Mouse (Mus musculus): ENCODE results near the gene Slc7a11. TPM values are rescaled to one million over a fixed set of nuclear protein-coding genes. Genes with fewer than 3 reads are reported as not detected.

Slc7a11 gene
- polyA plus RNA-seq, 1 experiment = 0.39 TPM

- TF ChIP-seq GATA1 (IDR thresholded peaks at IDR 0.05; ENCODE audit: borderline replicate concordance, low read length) (no peak), FLI1 (IDR thresholded peaks at IDR 0.05; ENCODE audit: low read length) (no peak)
- no peaks in the 10 kb centered on the region for H3K4me1 ChIP-seq
- no peaks in the 10 kb centered on the region for H3K27me3 ChIP-seq (replicated peaks)
- no peaks in the 10 kb centered on the region for H3K36me3 ChIP-seq (replicated peaks; ENCODE audit: low read length)
- no peak overlapping the region for H3K4me3 ChIP-seq (replicated peaks)
- H3K9me3 ChIP-seq = 0 out of 2 replicates have a peak, but pooled peaks cover 3% of the 10 kb centered on the region
These were observed 410.1 kb downstream of the Slc7a11 start for GRCm38 (mm10) chr3:50033325-50033724.

DNA sequence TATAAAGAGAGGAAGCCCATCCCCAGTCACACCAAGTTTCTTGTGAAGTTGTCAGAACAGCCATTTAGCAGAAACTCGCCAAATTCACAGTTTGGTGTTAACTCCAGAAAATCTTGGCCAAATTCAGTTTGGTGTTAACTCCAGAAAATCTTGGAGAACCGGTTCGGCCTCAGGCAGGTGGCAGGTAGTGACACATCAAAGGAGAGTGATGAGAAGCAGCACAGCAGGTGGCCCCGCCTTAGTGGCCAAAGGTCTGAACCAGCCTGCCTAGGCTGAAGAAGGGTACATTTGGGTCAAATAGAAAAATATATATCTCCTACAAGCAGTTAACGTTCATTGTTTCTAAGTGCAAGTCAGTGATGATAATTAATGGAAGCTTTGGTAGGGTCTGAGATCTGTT lies 417.4 kb downstream of the Slc7a11 start:
- H3K4me1 ChIP-seq = no peaks in the 10 kb centered on the region
- TF ChIP-seq GATA1 (IDR thresholded peaks at IDR 0.05; ENCODE audit: borderline replicate concordance, low read length) = no peak
- TF ChIP-seq FLI1 (IDR thresholded peaks at IDR 0.05; ENCODE audit: low read length) = no peak
- H3K27me3 ChIP-seq (replicated peaks) = no peaks in the 10 kb centered on the region

GRCm38 (mm10) chr3:50014396-50014795 lies 429.0 kb downstream of the Slc7a11 start:
- Histone ChIP-seq H3K36me3 (replicated peaks; ENCODE audit: low read length) (no peaks in the 10 kb centered on the region), H3K4me1 (no peaks in the 10 kb centered on the region), H3K27me3 (replicated peaks) (no peaks in the 10 kb centered on the region), H3K4me3 (replicated peaks) (no peak overlapping the region), H3K9me3 (no peaks in the 10 kb centered on the region)
- TF ChIP-seq FLI1 (IDR thresholded peaks at IDR 0.05; ENCODE audit: low read length) = no peak

More for the DNA sequence above, 417.4 kb downstream of the Slc7a11 start:
- Histone ChIP-seq H3K36me3 (replicated peaks; ENCODE audit: low read length) (no peaks in the 10 kb centered on the region), H3K4me3 (replicated peaks) (no peak overlapping the region), H3K9me3 (0 out of 2 replicates have a peak, but pooled peaks cover 3% of the 10 kb centered on the region)

DNA sequence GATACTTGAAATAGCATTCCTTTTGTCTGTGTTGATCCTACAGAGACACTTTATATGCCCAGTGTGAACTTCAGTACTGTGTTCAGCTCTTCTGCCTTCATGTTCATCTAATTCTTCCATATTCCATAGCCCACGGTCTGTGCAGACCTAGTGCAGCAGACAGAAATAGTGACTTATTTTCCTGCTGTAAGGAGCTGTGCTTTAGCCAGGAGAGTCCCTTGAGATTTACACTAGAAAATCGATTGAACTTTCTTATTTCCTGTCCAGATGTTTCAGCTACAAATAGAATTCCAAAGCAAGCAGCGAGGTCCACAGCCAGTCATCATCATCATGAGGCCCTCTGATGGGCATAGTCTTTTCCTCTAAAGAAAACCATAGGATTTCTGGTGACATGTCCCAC lies 431.4 kb downstream of the Slc7a11 start:
- H3K27me3 ChIP-seq (replicated peaks) = no peaks in the 10 kb centered on the region
- H3K4me1 ChIP-seq = no peaks in the 10 kb centered on the region
- H3K4me3 ChIP-seq (replicated peaks) = no peak overlapping the region
- no peak for TF ChIP-seq FLI1 (IDR thresholded peaks at IDR 0.05; ENCODE audit: low read length)
- TF ChIP-seq GATA1 (IDR thresholded peaks at IDR 0.05; ENCODE audit: borderline replicate concordance, low read length) = no peak
- H3K9me3 ChIP-seq = no peaks in the 10 kb centered on the region
- H3K36me3 ChIP-seq (replicated peaks; ENCODE audit: low read length) = no peaks in the 10 kb centered on the region

DNA sequence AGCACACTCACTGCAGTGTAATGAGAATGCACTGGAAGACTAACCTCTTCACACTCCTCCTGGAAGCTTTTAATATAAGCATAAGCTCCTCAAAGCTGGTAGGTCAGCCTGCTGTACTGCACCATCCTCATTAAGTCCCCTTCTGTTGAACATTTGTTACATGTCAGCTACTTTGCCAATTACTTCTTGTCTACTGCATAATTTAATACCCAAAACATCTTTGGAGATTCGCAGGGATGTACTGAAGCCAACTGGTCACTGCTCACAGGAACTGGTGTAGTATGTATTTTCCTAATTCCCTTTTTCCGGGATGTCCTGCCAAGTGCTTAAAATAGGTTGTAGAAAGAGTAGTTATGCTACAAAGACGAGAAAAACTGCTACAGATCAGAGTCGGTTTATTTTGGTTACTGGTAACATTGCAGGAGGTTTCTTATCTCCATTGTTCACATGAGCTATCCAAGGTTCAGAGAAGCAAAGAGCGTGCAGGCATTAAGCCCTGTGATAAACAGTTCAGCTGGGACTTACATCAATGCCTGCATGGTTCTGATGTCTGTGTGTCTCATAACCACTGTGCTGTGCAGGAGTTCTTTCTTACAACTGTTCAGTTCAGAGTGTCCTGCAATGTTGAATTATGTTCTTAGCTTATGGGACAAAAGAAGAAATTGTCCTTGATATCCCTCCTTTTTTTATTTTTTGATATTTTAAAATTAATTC lies 439.3 kb downstream of the Slc7a11 start:
- H3K4me1 ChIP-seq = no peaks in the 10 kb centered on the region
- no peak overlapping the region for H3K4me3 ChIP-seq (replicated peaks)
- no peaks in the 10 kb centered on the region for H3K27me3 ChIP-seq (replicated peaks)
- no peaks in the 10 kb centered on the region for H3K36me3 ChIP-seq (replicated peaks; ENCODE audit: low read length)
- no peak for TF ChIP-seq FLI1 (IDR thresholded peaks at IDR 0.05; ENCODE audit: low read length)
- no peak for TF ChIP-seq GATA1 (IDR thresholded peaks at IDR 0.05; ENCODE audit: borderline replicate concordance, low read length)
- no peaks in the 10 kb centered on the region for H3K9me3 ChIP-seq

DNA sequence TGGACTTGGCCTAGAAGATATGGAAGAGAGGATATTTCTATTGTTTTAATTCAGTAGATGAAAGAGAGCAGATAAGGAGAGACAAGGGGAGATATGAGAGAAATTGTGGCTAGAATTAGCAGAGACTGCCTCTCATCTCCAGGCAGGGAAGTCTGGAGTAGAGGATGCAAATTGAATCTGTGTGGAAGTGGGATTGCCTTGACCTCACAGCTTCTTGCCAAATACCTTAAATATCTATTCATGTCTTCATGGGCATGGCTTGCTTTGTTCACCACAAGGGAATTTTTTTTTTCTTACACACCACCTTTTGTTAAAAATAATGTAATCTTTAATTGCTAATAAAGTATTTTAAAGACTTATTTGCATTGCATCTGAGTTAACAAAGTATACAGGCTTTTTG lies 441.3 kb downstream of the Slc7a11 start:
- Histone ChIP-seq H3K4me3 (replicated peaks) (no peak overlapping the region), H3K9me3 (no peaks in the 10 kb centered on the region), H3K4me1 (no peaks in the 10 kb centered on the region), H3K36me3 (replicated peaks; ENCODE audit: low read length) (no peaks in the 10 kb centered on the region), H3K27me3 (replicated peaks) (no peaks in the 10 kb centered on the region)
- TF ChIP-seq FLI1 (IDR thresholded peaks at IDR 0.05; ENCODE audit: low read length) = no peak
- no peak for TF ChIP-seq GATA1 (IDR thresholded peaks at IDR 0.05; ENCODE audit: borderline replicate concordance, low read length)

- no peaks in the 10 kb centered on the region for H3K36me3 ChIP-seq (replicated peaks; ENCODE audit: low read length)
- no peaks in the 10 kb centered on the region for H3K4me1 ChIP-seq
- no peaks in the 10 kb centered on the region for H3K9me3 ChIP-seq
- H3K4me3 ChIP-seq (replicated peaks) = no peak overlapping the region
- TF ChIP-seq GATA1 (IDR thresholded peaks at IDR 0.05; ENCODE audit: borderline replicate concordance, low read length) (no peak), FLI1 (IDR thresholded peaks at IDR 0.05; ENCODE audit: low read length) (no peak)
- no peaks in the 10 kb centered on the region for H3K27me3 ChIP-seq (replicated peaks)
These were observed 441.8 kb downstream of the Slc7a11 start for GRCm38 (mm10) chr3:50001635-50002034.

DNA sequence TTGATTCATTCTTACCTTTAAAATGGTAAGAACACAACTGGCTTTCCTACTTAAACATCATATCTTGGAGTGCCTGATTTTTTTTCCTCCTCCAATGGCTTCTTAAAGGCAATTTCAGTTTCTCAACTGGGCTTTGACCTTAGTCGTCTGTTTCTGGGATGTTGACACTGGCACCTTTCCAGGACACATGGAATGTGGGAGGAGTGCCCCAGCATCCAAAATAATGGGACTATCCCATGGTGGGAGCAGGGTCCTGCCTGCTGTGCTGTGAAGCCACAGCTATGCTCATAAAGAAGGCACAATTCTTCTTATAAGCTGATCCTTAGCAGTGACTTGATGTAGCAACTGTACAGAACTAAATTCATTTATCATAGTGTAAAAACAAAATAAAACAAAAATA lies 450.5 kb downstream of the Slc7a11 start:
- no peaks in the 10 kb centered on the region for H3K36me3 ChIP-seq (replicated peaks; ENCODE audit: low read length)
- H3K27me3 ChIP-seq (replicated peaks) = no peaks in the 10 kb centered on the region
- no peak for TF ChIP-seq GATA1 (IDR thresholded peaks at IDR 0.05; ENCODE audit: borderline replicate concordance, low read length)
- TF ChIP-seq FLI1 (IDR thresholded peaks at IDR 0.05; ENCODE audit: low read length) = no peak
- H3K9me3 ChIP-seq = no peaks in the 10 kb centered on the region
- no peaks in the 10 kb centered on the region for H3K4me1 ChIP-seq
- H3K4me3 ChIP-seq (replicated peaks) = no peak overlapping the region

- Histone ChIP-seq H3K4me3 (replicated peaks) (no peak overlapping the region), H3K36me3 (replicated peaks; ENCODE audit: low read length) (no peaks in the 10 kb centered on the region), H3K9me3 (no peaks in the 10 kb centered on the region), H3K27me3 (replicated peaks) (no peaks in the 10 kb centered on the region), H3K4me1 (no peaks in the 10 kb centered on the region)
- TF ChIP-seq FLI1 (IDR thresholded peaks at IDR 0.05; ENCODE audit: low read length) (no peak), GATA1 (IDR thresholded peaks at IDR 0.05; ENCODE audit: borderline replicate concordance, low read length) (no peak)
These were observed 456.2 kb downstream of the Slc7a11 start for GRCm38 (mm10) chr3:49987236-49987635.

DNA sequence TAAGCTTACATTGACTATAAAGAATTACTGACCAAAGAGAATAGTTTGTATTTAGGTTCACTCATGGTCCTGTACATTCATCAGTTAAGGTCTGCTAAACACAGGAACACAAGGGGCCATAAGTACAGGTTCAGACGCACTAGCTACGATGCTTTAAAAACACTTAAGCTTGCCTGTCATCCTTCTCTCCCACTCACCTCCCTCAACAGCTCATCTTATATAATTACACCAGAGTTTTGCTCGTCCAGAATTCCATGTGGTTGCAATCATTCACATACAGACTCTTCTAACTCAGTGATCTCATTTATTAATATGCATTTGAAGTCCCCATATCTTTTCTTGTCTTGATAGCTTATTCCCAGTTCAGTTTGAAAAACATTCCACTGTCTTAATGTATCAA lies 458.6 kb downstream of the Slc7a11 start:
- Histone ChIP-seq H3K36me3 (replicated peaks; ENCODE audit: low read length) (no peaks in the 10 kb centered on the region), H3K4me1 (no peaks in the 10 kb centered on the region), H3K4me3 (replicated peaks) (no peak overlapping the region), H3K27me3 (replicated peaks) (no peaks in the 10 kb centered on the region), H3K9me3 (no peaks in the 10 kb centered on the region)
- TF ChIP-seq GATA1 (IDR thresholded peaks at IDR 0.05; ENCODE audit: borderline replicate concordance, low read length) (no peak), FLI1 (IDR thresholded peaks at IDR 0.05; ENCODE audit: low read length) (no peak)

All from megakaryocyte, embryonic 14.5 days (primary cell).